Mouse (Mus musculus): Measurements from ENCODE around the gene Senp8.

Gene Senp8

DNA sequence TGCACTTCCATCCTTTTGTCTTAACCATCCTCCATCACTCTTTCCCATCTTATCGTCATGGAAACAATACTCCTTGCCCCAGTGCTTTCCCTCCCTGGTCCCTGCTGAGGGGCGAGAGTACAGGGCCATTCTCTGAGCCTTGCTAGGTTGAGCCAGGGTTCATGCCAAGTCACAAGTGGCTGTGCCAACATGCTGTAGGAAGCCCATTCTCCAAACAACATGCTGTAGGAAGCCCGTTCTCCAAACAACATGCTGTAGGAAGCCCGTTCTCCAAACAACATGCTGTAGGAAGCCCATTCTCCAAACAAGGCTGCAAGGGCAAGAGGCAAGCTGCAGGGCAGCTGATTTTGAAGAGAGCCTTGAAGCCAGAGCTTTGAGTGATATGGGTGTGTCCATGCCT is 32.3 kb downstream of the Senp8 start:
- in situ Hi-C loops (cut with MboI; ENCODE audit: unreplicated experiment in 2 of 2), result no loop called here

DNA sequence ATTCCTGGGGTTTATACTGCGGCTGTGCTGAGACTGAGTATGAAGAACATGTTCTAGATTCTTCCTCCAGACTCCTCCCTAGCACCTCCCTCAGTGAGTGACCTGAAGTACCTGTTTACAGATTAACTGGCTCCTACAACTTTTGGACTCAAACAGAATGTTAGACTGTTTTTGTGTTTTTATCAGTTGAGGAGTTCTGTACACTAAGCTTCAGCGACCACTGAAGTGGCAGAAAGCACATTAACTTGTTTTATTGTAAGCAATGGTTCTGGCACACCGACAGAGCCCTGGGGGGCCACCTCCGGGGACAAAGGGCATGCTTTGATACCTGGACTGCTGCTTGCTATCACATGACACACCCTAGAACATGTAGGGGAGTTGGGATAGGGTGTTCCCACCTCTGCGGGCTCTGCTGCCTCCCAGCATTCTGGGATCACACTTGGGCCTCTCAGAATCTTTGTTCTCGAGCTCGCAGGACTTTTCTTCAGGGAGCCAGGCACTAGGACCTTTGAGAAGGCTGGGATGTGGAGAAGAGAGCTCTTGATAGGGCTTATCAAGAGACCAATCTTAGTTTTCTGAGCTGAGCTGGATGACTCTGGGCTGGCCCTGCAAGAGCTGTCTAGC is 34.1 kb downstream of the Senp8 start:
- in situ Hi-C loops (cut with MboI; ENCODE audit: unreplicated experiment in 2 of 2), result no loop called here

DNA sequence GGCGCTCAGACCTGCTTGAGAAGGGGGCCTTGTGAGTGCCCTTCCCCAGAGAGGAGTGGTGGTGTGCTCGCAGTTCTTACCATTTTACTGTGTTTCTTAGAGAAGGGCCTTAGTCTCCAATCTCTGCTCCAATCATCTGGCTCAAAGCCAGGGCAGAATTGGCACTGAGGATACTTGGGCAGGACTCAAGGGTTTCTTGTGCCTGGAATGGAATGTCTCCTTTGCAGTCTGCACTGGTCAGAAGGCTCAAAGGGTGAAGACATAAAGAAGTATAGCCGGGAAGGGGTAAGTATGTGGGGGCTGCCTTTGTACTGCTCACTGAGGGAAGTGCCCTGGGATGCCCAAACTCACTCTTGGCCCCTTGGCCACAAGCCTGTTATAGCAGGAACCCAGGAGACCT is 41.3 kb downstream of the Senp8 start:
- in situ Hi-C loops (cut with MboI; ENCODE audit: unreplicated experiment in 2 of 2), result no loop called here

DNA sequence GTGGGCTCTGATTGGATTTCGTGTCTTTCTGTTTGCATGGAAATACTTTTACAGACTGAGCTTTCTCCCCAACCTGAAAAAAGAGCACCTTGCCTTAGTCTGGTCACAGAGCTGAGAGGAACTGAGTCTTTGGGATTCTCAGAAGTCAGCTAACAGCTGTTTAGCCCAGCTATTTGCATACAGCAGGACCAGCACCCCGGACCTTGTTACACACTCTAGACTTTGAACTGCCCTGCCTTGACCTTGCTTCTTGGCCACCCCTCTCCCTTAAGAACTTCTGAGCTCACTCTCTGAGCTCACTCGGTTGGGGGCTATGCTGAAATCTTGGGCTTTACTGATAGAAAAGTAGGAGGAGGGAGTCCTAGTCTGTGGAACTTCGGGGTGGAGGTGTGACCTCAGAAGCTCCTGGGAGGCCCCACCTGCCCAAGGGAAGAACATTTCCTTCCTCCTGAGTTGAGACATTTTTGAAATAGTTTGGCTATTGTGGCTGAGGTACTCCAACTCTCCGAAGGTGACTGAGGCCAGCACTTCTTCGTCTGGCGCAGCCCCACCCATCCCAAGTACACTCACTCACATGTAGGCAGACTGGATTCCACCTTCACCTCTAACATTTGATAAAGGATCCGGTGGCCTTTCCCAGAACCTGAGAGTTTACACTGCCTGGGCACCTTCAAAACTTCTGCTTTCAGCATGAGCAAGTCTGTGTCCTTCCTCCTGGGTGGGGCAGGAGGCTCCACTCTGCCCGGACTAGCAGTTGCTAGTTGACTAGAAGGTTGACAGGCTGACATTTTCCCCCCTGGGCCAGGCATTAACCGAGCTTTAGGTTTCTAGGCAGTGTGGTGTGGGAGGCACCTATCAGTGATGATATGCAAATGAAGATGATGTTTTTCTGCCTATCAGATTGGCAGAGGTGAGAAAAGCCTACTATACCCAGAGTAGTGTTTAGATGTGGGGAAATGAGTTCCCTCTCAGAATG is 43.4 kb downstream of the Senp8 start:
- in situ Hi-C loops (cut with MboI; ENCODE audit: unreplicated experiment in 2 of 2), result no loop called here

DNA sequence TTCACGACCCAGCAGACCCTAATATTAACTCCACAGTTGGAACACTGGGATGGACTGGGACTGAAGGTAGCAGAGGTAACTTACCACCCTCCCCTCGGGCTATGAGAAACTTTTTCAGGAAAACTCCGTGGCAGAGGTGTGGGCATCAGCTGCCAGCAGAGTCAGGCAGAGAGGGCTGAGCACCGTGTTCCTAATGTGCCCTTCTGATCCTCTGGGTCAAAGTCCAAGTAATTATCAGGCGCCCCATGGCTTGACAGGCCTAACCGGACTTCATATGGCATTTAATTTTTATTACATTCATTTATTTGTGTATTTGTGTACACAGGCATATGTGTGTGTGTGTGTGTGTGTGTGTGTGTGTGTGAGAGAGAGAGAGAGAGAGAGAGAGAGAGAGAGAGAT is 47.4 kb downstream of the Senp8 start:
- in situ Hi-C loops (cut with MboI; ENCODE audit: unreplicated experiment in 2 of 2), result no loop called here

DNA sequence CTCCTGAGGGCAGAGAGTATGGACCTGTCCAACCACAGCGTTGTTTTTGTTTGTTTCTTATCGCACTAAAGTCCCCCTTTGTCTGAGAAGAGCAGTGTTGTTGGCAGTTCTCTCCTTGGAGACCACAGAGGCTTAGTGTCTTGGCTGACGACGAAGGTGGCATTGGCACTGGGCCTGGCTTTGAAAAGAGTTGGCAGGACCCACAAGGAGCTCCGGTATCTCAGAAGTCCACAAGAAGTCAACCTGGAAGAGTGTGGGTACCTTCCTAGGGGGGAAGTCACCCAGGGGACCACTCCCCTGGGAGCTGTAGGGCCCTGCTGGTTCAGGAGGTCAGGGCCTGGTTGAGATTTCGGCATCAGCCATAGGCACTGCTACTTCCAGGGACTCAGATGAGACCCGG is 49.4 kb downstream of the Senp8 start:
- in situ Hi-C loops (cut with MboI; ENCODE audit: unreplicated experiment in 2 of 2), result no loop called here

DNA sequence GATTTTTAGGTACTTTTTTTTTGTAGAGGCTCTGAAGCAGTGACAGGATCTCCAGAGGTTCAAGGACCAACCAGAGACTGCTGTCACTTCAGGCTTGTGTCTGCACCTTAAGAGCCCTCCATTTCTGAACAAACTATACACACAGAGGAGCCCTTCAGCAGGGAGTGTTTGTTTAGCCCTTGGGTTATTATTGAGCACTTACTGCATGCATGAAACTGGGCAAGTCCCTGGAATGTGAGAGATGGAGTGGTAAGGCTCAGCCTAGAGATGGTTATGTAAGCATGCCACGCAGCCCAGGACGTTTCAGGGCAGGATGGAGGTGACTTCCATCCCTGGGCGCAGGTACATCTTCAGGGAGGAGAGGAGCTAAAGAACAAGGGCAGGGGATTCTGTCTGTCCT is 54.1 kb downstream of the Senp8 start:
- in situ Hi-C loops (cut with MboI; ENCODE audit: unreplicated experiment in 2 of 2), result no loop called here

DNA sequence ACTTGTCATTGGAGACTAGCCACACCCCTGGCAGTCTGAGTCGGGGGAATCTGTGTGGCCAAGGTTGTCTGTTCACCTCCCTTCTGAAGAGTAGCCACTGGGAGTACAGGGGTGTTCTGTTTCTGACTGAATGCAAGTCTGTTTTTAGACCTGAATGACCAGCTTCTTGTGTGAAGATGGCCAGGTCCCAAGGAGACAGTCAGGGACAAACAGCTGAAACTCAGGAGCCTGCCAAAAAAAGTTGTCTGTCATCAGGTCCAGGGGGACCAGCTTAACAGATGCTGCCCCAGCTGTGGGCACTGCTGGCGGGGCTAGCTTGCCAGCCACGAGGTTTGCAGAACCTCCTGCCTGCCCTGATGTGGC is 55.1 kb downstream of the Senp8 start:
- in situ Hi-C loops (cut with MboI; ENCODE audit: unreplicated experiment in 2 of 2), result no loop called here

DNA sequence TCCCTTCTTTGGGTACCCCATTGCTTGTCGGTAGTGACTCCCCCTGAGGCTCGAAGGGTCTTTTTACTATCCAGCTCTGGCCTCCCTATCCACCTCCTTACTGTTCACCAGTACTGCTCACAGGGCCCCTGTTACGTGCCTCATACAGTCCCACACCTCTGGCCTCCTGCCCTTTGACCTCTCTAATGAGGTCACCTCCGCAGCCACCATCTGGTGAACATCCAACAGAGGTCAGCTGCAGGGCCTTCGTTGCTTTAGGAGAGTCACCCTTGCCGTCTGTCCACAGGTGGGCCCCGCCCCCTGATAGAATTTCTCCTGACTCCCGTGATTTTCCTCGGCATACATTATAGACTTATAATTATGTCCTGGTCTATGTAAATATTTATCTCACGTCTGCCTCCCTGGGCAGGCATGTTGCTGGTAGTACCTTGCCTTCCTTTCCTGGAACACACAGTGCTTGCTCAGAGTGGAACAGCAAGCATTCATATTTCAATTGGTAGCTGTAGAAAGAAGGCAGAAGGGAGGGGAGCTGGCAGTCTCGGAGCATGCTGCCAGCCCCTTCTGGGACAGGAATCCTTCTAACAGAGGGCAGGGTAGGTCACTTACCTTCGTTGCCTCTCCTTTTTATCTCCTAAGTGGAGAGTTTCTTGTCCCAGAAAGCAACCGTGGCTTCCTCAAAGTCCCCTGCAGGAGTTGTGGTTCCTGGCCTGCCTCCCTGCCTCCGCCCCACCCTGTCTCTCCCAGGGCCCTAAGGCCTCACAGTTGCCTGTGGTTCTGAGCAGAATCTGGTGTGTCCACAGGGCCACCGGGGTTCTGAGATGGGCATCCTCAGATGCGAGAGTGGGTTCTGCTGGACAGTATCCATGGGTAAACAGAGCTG is 55.7 kb downstream of the Senp8 start:
- in situ Hi-C loops (cut with MboI; ENCODE audit: unreplicated experiment in 2 of 2), result no loop called here

DNA sequence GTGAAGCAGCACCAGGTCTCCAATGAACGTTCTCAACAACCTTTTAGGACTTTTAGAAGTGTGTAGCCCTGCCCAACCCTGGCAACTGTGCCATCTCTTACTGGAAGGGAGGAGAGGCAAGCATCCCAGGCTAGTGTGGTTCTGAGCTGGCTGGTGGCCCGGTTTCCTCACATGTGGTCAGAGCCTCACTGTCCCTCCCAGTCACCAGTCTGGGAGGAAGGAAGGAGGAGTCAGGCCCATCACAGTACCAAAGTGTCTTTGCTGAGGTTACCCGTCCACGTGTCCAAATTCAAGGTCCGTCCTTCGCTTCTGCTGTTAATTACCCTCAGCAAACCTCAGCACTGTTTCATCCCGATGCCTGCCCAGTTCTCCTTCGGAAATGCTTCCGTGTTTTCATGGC is 58.4 kb downstream of the Senp8 start:
- in situ Hi-C loops (cut with MboI; ENCODE audit: unreplicated experiment in 2 of 2), result no loop called here

DNA sequence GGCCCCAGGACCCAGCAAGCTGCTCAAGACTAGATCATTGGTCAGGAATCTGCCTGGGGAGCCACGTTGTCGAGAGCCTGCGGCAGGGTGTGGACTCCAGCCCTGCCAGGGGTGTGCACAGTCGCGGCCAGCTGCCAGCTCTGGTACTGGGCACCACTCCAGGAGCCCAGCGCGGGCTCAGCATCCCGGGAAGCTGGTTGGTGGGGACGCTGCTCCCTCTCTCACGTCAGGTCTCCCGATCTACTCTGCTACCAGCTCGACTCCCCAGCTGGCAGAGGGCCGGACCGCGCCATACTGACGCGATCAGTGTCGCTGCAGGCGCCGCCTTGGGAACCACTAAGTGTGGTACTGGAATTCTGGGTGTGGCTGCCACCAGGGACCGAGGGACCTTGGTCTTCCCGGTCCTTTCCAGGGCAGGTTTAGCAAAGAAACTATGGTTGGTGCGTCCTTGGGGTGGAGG is 58.8 kb downstream of the Senp8 start:
- in situ Hi-C loops (cut with MboI; ENCODE audit: unreplicated experiment in 2 of 2), result no loop called here

DNA sequence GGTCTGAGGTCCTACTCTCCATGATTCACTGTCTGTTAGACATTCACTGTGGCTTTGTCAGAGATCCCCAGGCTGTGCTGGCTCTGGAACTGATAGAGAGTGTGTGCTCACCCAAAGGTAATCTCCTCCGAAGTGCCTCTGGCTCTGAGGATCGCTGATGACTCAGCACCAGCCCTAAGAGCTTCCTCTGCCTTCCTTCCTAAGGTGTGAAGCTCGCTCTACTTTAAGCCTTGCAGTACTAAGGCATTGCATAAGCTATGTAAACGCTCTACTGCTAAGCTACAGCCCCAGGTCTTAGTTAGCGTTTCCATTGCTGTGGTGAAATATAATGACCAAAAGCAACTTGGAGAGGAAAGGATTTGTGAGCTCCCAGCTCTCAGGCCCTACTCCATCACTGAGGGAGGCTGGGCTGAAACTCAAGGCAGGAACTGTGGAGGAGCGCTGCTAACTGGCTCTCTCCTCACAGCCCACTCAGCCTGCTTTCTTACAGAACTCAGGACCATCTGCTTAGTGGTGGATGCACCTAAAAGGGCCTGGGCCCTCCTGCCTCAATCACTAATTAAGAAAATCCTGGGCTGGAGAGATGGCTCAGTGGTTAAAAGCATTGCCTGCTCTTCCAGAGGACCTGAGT is 63.0 kb downstream of the Senp8 start:
- in situ Hi-C loops (cut with MboI; ENCODE audit: unreplicated experiment in 2 of 2), result loop anchor here in 1 of 2 experiments (10.0 kb wide), 1 partner anchor 773 kb away; no protein-coding TSS in a partner anchor
